Mouse (Mus musculus): Measurements from ENCODE around the gene B230118H07Rik. TPM values are rescaled to one million over a fixed set of nuclear protein-coding genes. Genes with fewer than 3 reads are reported as not detected.
A peak's percentile ranks its signal among the peaks of the same experiment; 100 is the strongest.

B230118H07Rik gene
- polyA plus RNA-seq, 1 experiment = 0.46 TPM

- H3K4me1 ChIP-seq (ENCODE audit: control insufficient read depth, insufficient read depth, insufficient read length, low read length) = peaks cover 3% of the 10 kb centered on the region; the same call in 1 of the 2 replicates
- H3K4me3 ChIP-seq (ENCODE audit: low read depth, low read length) = no peak overlapping the region
- H3K27ac ChIP-seq (ENCODE audit: insufficient read depth, low read depth, low read length) = no peak overlapping the region
- H3K36me3 ChIP-seq (ENCODE audit: control insufficient read depth, insufficient read depth, low read length) = no peaks in the 10 kb centered on the region
- no peaks in the 10 kb centered on the region for H3K27me3 ChIP-seq (ENCODE audit: control insufficient read depth, insufficient read depth, low read length)
- 41% methylated on average over 2 of the region's 2 CpGs for WGBS
- TF ChIP-seq CTCF (IDR thresholded peaks at IDR 0.05; ENCODE audit: extremely low read depth, insufficient read length, insufficient replicate concordance, low read depth, low read length) (no peak), POLR2A (IDR thresholded peaks at IDR 0.05; ENCODE audit: low read depth, low read length) (no peak)
These were observed 11.2 kb upstream of the B230118H07Rik start for GRCm38 (mm10) chr2:101660536-101660935.

GRCm38 (mm10) chr2:101652921-101653597 is 3.7 kb upstream of the B230118H07Rik start:
- TF ChIP-seq POLR2A (IDR thresholded peaks at IDR 0.05; ENCODE audit: low read depth, low read length) = no peak
- peak; percentile 46; the same call in 1 of the 2 replicates for TF ChIP-seq CTCF (IDR thresholded peaks at IDR 0.05; ENCODE audit: extremely low read depth, insufficient read length, insufficient replicate concordance, low read depth, low read length)
- H3K27ac ChIP-seq (ENCODE audit: insufficient read depth, low read depth, low read length) = no peak overlapping the region
- H3K4me3 ChIP-seq (ENCODE audit: low read depth, low read length) = no peak overlapping the region
- H3K27me3 ChIP-seq (ENCODE audit: control insufficient read depth, insufficient read depth, low read length) = 0 out of 2 replicates have a peak, but pooled peaks cover 3% of the 10 kb centered on the region
- H3K36me3 ChIP-seq (ENCODE audit: control insufficient read depth, insufficient read depth, low read length) = no peaks in the 10 kb centered on the region
- 16% methylated on average over 14 of the region's 14 CpGs for WGBS
- H3K4me1 ChIP-seq (ENCODE audit: control insufficient read depth, insufficient read depth, insufficient read length, low read length) = no peaks in the 10 kb centered on the region

- H3K4me3 ChIP-seq (ENCODE audit: low read depth, low read length) = no peak overlapping the region
- H3K27ac ChIP-seq (ENCODE audit: insufficient read depth, low read depth, low read length) = no peak overlapping the region
- TF ChIP-seq CTCF (IDR thresholded peaks at IDR 0.05; ENCODE audit: extremely low read depth, insufficient read length, insufficient replicate concordance, low read depth, low read length) (no peak), POLR2A (IDR thresholded peaks at IDR 0.05; ENCODE audit: low read depth, low read length) (no peak)
These were observed 3.0 kb upstream of the B230118H07Rik start for GRCm38 (mm10) chr2:101652204-101652920.

GRCm38 (mm10) chr2:101650446-101650845 is 1.1 kb upstream of the B230118H07Rik start:
- Histone ChIP-seq H3K4me3 (ENCODE audit: low read depth, low read length) (no peak overlapping the region), H3K4me1 (ENCODE audit: control insufficient read depth, insufficient read depth, insufficient read length, low read length) (no peaks in the 10 kb centered on the region), H3K27me3 (ENCODE audit: control insufficient read depth, insufficient read depth, low read length) (0 out of 2 replicates have a peak, but pooled peaks cover 3% of the 10 kb centered on the region), H3K36me3 (ENCODE audit: control insufficient read depth, insufficient read depth, low read length) (no peaks in the 10 kb centered on the region), H3K27ac (ENCODE audit: insufficient read depth, low read depth, low read length) (no peak overlapping the region)
- WGBS = 37% methylated on average over 1 of the region's 1 CpGs
- TF ChIP-seq POLR2A (IDR thresholded peaks at IDR 0.05; ENCODE audit: low read depth, low read length) (no peak), CTCF (IDR thresholded peaks at IDR 0.05; ENCODE audit: extremely low read depth, insufficient read length, insufficient replicate concordance, low read depth, low read length) (no peak)

More at GRCm38 (mm10) chr2:101652204-101652920, 3.0 kb upstream of the B230118H07Rik start:
- Histone ChIP-seq H3K27me3 (ENCODE audit: control insufficient read depth, insufficient read depth, low read length) (0 out of 2 replicates have a peak, but pooled peaks cover 3% of the 10 kb centered on the region), H3K36me3 (ENCODE audit: control insufficient read depth, insufficient read depth, low read length) (no peaks in the 10 kb centered on the region), H3K4me1 (ENCODE audit: control insufficient read depth, insufficient read depth, insufficient read length, low read length) (no peaks in the 10 kb centered on the region)
- 41% methylated on average over 14 of the region's 14 CpGs for WGBS

GRCm38 (mm10) chr2:101648361-101648760 is 971 bp downstream of the B230118H07Rik start:
- H3K4me1 ChIP-seq (ENCODE audit: control insufficient read depth, insufficient read depth, insufficient read length, low read length) = no peaks in the 10 kb centered on the region
- 0 out of 2 replicates have a peak, but pooled peaks cover 3% of the 10 kb centered on the region for H3K27me3 ChIP-seq (ENCODE audit: control insufficient read depth, insufficient read depth, low read length)
- no peak overlapping the region for H3K4me3 ChIP-seq (ENCODE audit: low read depth, low read length)
- no peaks in the 10 kb centered on the region for H3K36me3 ChIP-seq (ENCODE audit: control insufficient read depth, insufficient read depth, low read length)
- H3K27ac ChIP-seq (ENCODE audit: insufficient read depth, low read depth, low read length) = no peak overlapping the region
- no peak for TF ChIP-seq POLR2A (IDR thresholded peaks at IDR 0.05; ENCODE audit: low read depth, low read length)
- no peak for TF ChIP-seq CTCF (IDR thresholded peaks at IDR 0.05; ENCODE audit: extremely low read depth, insufficient read length, insufficient replicate concordance, low read depth, low read length)
- 76% methylated on average over 2 of the region's 2 CpGs for whole genome bisulfite sequencing

GRCm38 (mm10) chr2:101645841-101646240 is 3.5 kb downstream of the B230118H07Rik start:
- H3K27ac ChIP-seq (ENCODE audit: insufficient read depth, low read depth, low read length) = no peak overlapping the region
- 0 out of 2 replicates have a peak, but pooled peaks cover 3% of the 10 kb centered on the region for H3K27me3 ChIP-seq (ENCODE audit: control insufficient read depth, insufficient read depth, low read length)
- TF ChIP-seq POLR2A (IDR thresholded peaks at IDR 0.05; ENCODE audit: low read depth, low read length) = no peak
- TF ChIP-seq CTCF (IDR thresholded peaks at IDR 0.05; ENCODE audit: extremely low read depth, insufficient read length, insufficient replicate concordance, low read depth, low read length) = no peak
- H3K36me3 ChIP-seq (ENCODE audit: control insufficient read depth, insufficient read depth, low read length) = no peaks in the 10 kb centered on the region
- WGBS = 90% methylated on average over 1 of the region's 1 CpGs
- H3K4me1 ChIP-seq (ENCODE audit: control insufficient read depth, insufficient read depth, insufficient read length, low read length) = no peaks in the 10 kb centered on the region
- H3K4me3 ChIP-seq (ENCODE audit: low read depth, low read length) = no peak overlapping the region

- Histone ChIP-seq H3K4me1 (ENCODE audit: control insufficient read depth, insufficient read depth, insufficient read length, low read length) (no peaks in the 10 kb centered on the region), H3K27me3 (ENCODE audit: control insufficient read depth, insufficient read depth, low read length) (no peaks in the 10 kb centered on the region), H3K4me3 (ENCODE audit: low read depth, low read length) (no peak overlapping the region), H3K27ac (ENCODE audit: insufficient read depth, low read depth, low read length) (no peak overlapping the region), H3K36me3 (ENCODE audit: control insufficient read depth, insufficient read depth, low read length) (no peaks in the 10 kb centered on the region)
- WGBS = 62% methylated on average over 3 of the region's 3 CpGs
- TF ChIP-seq POLR2A (IDR thresholded peaks at IDR 0.05; ENCODE audit: low read depth, low read length) (no peak), CTCF (IDR thresholded peaks at IDR 0.05; ENCODE audit: extremely low read depth, insufficient read length, insufficient replicate concordance, low read depth, low read length) (no peak)
These were observed 9.4 kb downstream of the B230118H07Rik start for GRCm38 (mm10) chr2:101639840-101640350.
